Mouse (Mus musculus) neural tube, embryonic 13.5 days (tissue): ENCODE measurements at regions not wholly inside any gene's neighbourhood (a gene's known extent, or its start where the extent isn't known, plus 50 kb on each side); places are given as distances from the start of the nearest gene placed in this dataset.
A peak's percentile ranks its signal among the peaks of the same experiment; 100 is the strongest.

Experiments used
- ATAC-seq: fragments of 200-750 bp; cut with Nextera tagmentation; 2 replicates; pipeline ENCODE4 v1.8.0; 2017; ENCODE audit warnings: low read depth, mild to moderate bottlenecking, moderate TSS enrichment, moderate library complexity
- H3K27ac ChIP-seq: fragments of 300-500 bp; sonication (generic); replicated peaks from 2 replicates; pipeline ENCODE4 v1.5.1; 2015; ENCODE audit warnings: moderate library complexity, mild to moderate bottlenecking, inconsistent platforms
- H3K27me3 ChIP-seq: fragments of 300-500 bp; sonication (generic); 2 replicates; pipeline ENCODE4 v1.6.1; 2015; ENCODE audit warnings: mild to moderate bottlenecking, inconsistent platforms
- H3K36me3 ChIP-seq: fragments of 300-500 bp; sonication (generic); 2 replicates; pipeline ENCODE4 v1.6.1; 2015; ENCODE audit warnings: mild to moderate bottlenecking, inconsistent platforms
- H3K4me1 ChIP-seq: fragments of 300-500 bp; sonication (generic); replicated peaks from 2 replicates; pipeline ENCODE4 v1.6.1; 2015; ENCODE audit warnings: inconsistent platforms
- H3K4me2 ChIP-seq: fragments of 300-500 bp; sonication (generic); 2 replicates; pipeline ENCODE4 v1.6.1; 2015; ENCODE audit warnings: inconsistent platforms, mild to moderate bottlenecking, moderate library complexity
- H3K4me3 ChIP-seq: fragments of 300-500 bp; sonication (generic); 2 replicates; pipeline ENCODE4 v1.5.1; 2015; ENCODE audit warnings: mild to moderate bottlenecking, inconsistent platforms
- H3K9ac ChIP-seq: fragments of 300-500 bp; sonication (generic); 2 replicates; pipeline ENCODE4 v1.6.1; 2015; ENCODE audit warnings: moderate library complexity, mild to moderate bottlenecking, inconsistent platforms
- H3K9me3 ChIP-seq: fragments of 300-500 bp; sonication (generic); 2 replicates; pipeline ENCODE4 v1.6.1; 2016; ENCODE audit warnings: inconsistent platforms
- WGBS: fragments of 180-500 bp; shearing (Covaris S2); methylation state at CpG from one replicate; pipeline ENCODE4 v1.1.7; 2015; 5-methylcytosine and 5-hydroxymethylcytosine counted together

DNA sequence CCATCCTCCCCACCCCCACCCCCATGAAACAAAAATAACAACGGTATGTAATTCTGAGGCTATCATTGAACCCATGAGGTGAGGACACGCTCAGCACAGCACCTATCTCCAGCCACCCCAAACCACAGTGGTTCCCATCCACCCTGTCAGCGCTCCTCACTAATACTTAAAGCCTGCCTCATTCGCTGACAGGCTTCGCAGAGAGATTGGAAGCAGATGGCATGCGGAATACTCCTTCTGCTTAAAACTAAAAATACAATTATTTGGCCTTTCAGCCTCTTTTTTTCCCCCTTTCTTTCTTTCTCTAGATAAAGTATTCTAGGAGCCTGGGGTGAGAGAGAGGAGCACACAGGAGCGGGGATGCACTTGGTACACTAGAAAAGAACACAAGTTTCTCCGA is 199.9 kb downstream of the Prdm2 start:
- peaks cover 5% of the 10 kb centered on the region for H3K4me1 ChIP-seq
- no peak overlapping the region for H3K4me2 ChIP-seq
- no peaks in the 10 kb centered on the region for H3K36me3 ChIP-seq
- 89% methylated on average over 8 of the region's 8 CpGs for WGBS
- H3K9me3 ChIP-seq, result no peaks in the 10 kb centered on the region
- no peak overlapping the region for H3K9ac ChIP-seq
- no peak overlapping the region for H3K27ac ChIP-seq
- ATAC-seq, result no peak
- H3K27me3 ChIP-seq, result no peaks in the 10 kb centered on the region; the same call in 1 of the 2 replicates
- H3K4me3 ChIP-seq, result no peak overlapping the region

DNA sequence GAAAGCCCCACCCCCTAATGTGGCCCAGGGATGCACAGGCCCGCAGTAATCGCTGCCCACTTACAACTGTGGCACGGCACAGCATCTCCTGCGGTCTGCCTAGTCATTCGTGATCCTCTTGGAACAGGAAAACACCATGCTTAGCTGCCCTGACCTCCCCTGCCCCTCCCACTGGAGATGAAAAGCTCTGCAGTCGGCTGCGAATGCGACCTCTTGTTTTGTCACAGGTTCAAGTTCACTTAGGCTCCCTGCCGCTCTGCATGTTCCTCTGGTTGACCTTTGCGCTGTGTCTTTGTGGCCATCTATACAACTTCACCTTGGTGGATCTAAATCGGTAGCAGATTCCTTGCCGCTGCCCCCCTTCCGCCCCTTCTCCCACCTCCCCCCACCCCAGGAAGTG is 210.8 kb downstream of the Prdm2 start:
- Histone ChIP-seq H3K4me3 (no peak overlapping the region), H3K9me3 (no peaks in the 10 kb centered on the region), H3K27ac (no peak overlapping the region), H3K9ac (no peak overlapping the region), H3K36me3 (no peaks in the 10 kb centered on the region), H3K4me1 (0 out of 2 replicates have a peak, but pooled peaks cover 6% of the 10 kb centered on the region), H3K4me2 (no peak overlapping the region), H3K27me3 (no peaks in the 10 kb centered on the region)
- WGBS, result 35% methylated on average over 13 of the region's 13 CpGs
- no peak for ATAC-seq

- Histone ChIP-seq H3K9ac (no peak overlapping the region), H3K4me1 (0 out of 2 replicates have a peak, but pooled peaks cover 6% of the 10 kb centered on the region), H3K4me2 (no peak overlapping the region), H3K36me3 (no peaks in the 10 kb centered on the region), H3K27ac (no peak overlapping the region), H3K4me3 (no peak overlapping the region), H3K9me3 (no peaks in the 10 kb centered on the region), H3K27me3 (no peaks in the 10 kb centered on the region)
- no peak for ATAC-seq
- WGBS, result 63% methylated on average over 5 of the region's 5 CpGs
Observed at GRCm38 (mm10) chr4:143001486-143001885, 211.3 kb downstream of the Prdm2 start.

DNA sequence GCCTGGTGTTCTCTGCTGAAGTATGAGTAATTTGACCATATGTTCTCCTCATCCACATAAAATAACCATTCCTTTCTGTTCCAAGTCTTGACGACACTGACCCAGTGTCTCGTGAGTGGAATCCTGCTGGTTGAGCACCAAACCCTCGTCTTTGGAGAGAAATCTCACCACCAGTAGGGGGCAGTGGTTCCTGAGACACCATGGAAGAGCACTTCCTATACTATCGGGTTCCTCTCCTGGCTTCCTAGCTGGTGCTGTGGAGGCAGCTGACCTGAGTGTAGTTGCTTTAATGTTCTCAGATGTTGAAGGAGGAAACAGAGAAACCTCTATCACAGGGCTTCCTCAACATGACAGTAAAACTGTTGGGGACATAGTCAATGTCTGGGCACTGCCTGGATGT is 216.4 kb downstream of the Prdm2 start:
- 69% methylated on average over 4 of the region's 4 CpGs for WGBS
- no peaks in the 10 kb centered on the region for H3K27me3 ChIP-seq

GRCm38 (mm10) chr4:142991401-142991800 is 221.4 kb downstream of the Prdm2 start:
- no peaks in the 10 kb centered on the region; the same call in 1 of the 2 replicates for H3K4me1 ChIP-seq
- no peaks in the 10 kb centered on the region for H3K27me3 ChIP-seq
- ATAC-seq, result no peak
- H3K4me3 ChIP-seq, result no peak overlapping the region
- no peaks in the 10 kb centered on the region for H3K36me3 ChIP-seq
- no peak overlapping the region for H3K27ac ChIP-seq
- H3K4me2 ChIP-seq, result no peak overlapping the region
- no peak overlapping the region for H3K9ac ChIP-seq
- no peaks in the 10 kb centered on the region for H3K9me3 ChIP-seq
- WGBS, result 80% methylated on average over 4 of the region's 4 CpGs

More for the DNA sequence above, 216.4 kb downstream of the Prdm2 start:
- Histone ChIP-seq H3K36me3 (no peaks in the 10 kb centered on the region), H3K4me2 (no peak overlapping the region), H3K27ac (no peak overlapping the region), H3K9me3 (no peaks in the 10 kb centered on the region), H3K4me3 (no peak overlapping the region), H3K9ac (no peak overlapping the region), H3K4me1 (no peaks in the 10 kb centered on the region)
- ATAC-seq, result no peak

- WGBS, result 5% methylated on average over 8 of the region's 8 CpGs
- Histone ChIP-seq H3K27ac (no peak overlapping the region), H3K36me3 (no peaks in the 10 kb centered on the region), H3K4me2 (peak overlapping the region; percentile 23; the same call in 1 of the 2 replicates), H3K4me1 (no peaks in the 10 kb centered on the region; the same call in 1 of the 2 replicates), H3K27me3 (no peaks in the 10 kb centered on the region), H3K4me3 (no peak overlapping the region), H3K9ac (no peak overlapping the region), H3K9me3 (no peaks in the 10 kb centered on the region)
- no peak for ATAC-seq
Observed at GRCm38 (mm10) chr4:142989175-142989574, 223.6 kb downstream of the Prdm2 start.

- no peak for ATAC-seq
- no peak overlapping the region for H3K27ac ChIP-seq
Observed at GRCm38 (mm10) chr4:142983295-142983624, 229.5 kb downstream of the Prdm2 start.

DNA sequence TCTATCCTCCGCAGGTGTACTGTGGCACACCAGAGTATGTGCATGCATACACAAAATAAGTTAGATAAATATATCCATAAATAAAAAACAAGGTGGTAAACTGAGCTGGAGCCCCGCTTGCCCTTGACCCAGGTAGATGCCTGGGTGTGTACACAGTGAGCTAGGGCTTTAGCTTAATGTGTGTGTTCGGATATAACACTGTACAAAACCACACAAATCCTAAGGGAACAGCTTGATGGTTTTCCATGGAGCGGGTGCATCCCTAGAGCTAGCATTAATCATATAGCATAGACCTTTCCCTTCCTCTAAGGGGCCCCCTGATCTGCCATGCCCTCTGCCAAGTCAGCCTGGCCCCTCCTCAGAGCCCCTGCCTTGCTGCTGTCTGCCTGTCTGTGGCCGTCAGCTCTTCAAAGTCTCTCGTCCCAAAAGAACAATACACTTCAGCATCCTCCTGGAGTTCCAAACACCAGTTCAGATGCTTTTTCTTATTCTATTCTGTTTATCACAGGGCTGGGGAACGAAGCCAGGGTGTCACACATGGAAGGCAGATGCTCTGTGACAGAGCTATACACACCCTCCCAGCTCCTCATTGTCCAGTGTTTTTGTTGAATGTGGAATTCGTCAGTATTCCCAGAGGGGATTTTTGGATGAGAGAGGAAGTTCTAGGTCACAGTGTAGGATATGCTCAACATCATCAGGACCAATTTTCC is 230.1 kb downstream of the Prdm2 start:
- Histone ChIP-seq H3K27ac (no peak overlapping the region), H3K4me2 (no peak overlapping the region), H3K9ac (no peak overlapping the region), H3K36me3 (no peaks in the 10 kb centered on the region), H3K4me1 (peaks cover 17% of the 10 kb centered on the region), H3K4me3 (no peak overlapping the region), H3K9me3 (no peaks in the 10 kb centered on the region), H3K27me3 (no peaks in the 10 kb centered on the region)
- peak; percentile 43; the same call in 1 of the 2 replicates for ATAC-seq
- 44% methylated on average over 8 of the region's 8 CpGs for WGBS

More at GRCm38 (mm10) chr4:142983295-142983624, 229.5 kb downstream of the Prdm2 start:
- H3K9ac ChIP-seq, result no peak overlapping the region
- 25% methylated on average over 6 of the region's 6 CpGs for WGBS
- H3K9me3 ChIP-seq, result no peaks in the 10 kb centered on the region
- no peak overlapping the region for H3K4me3 ChIP-seq
- no peaks in the 10 kb centered on the region for H3K27me3 ChIP-seq
- H3K4me2 ChIP-seq, result no peak overlapping the region
- peaks cover 17% of the 10 kb centered on the region for H3K4me1 ChIP-seq
- H3K36me3 ChIP-seq, result no peaks in the 10 kb centered on the region

- H3K27ac ChIP-seq, result no peak overlapping the region
- H3K27me3 ChIP-seq, result no peaks in the 10 kb centered on the region
- no peaks in the 10 kb centered on the region for H3K36me3 ChIP-seq
- no peak overlapping the region for H3K9ac ChIP-seq
- H3K4me2 ChIP-seq, result no peak overlapping the region
- no peak for ATAC-seq
- H3K9me3 ChIP-seq, result no peaks in the 10 kb centered on the region
- WGBS, result 75% methylated on average over 11 of the region's 11 CpGs
- no peak overlapping the region for H3K4me3 ChIP-seq
- no peaks in the 10 kb centered on the region for H3K4me1 ChIP-seq
Observed at GRCm38 (mm10) chr4:142975620-142976019, 237.2 kb downstream of the Prdm2 start.

GRCm38 (mm10) chr4:142970040-142970439 is 242.8 kb downstream of the Prdm2 start:
- Histone ChIP-seq H3K9me3 (no peaks in the 10 kb centered on the region), H3K36me3 (no peaks in the 10 kb centered on the region), H3K4me2 (no peak overlapping the region), H3K9ac (no peak overlapping the region), H3K4me3 (no peak overlapping the region), H3K27me3 (no peaks in the 10 kb centered on the region), H3K27ac (no peak overlapping the region), H3K4me1 (no peaks in the 10 kb centered on the region)
- ATAC-seq, result no peak
- 86% methylated on average over 4 of the region's 4 CpGs for WGBS

- no peak for ATAC-seq
- Histone ChIP-seq H3K4me3 (no peak overlapping the region), H3K4me1 (no peaks in the 10 kb centered on the region; the same call in 1 of the 2 replicates), H3K27me3 (no peaks in the 10 kb centered on the region), H3K36me3 (no peaks in the 10 kb centered on the region), H3K27ac (no peak overlapping the region), H3K9me3 (no peaks in the 10 kb centered on the region), H3K4me2 (no peak overlapping the region), H3K9ac (no peak overlapping the region)
- 89% methylated on average over 2 of the region's 2 CpGs for WGBS
Observed at GRCm38 (mm10) chr4:142967604-142968003, 245.2 kb downstream of the Prdm2 start.

- Histone ChIP-seq H3K9ac (no peak overlapping the region), H3K27me3 (no peaks in the 10 kb centered on the region), H3K4me2 (no peak overlapping the region), H3K4me1 (peaks cover 27% of the 10 kb centered on the region), H3K36me3 (no peaks in the 10 kb centered on the region), H3K4me3 (no peak overlapping the region), H3K9me3 (no peaks in the 10 kb centered on the region), H3K27ac (peak overlapping the region; percentile 81)
- peak; percentile 76 for ATAC-seq
- 35% methylated on average over 8 of the region's 8 CpGs for WGBS
Observed at GRCm38 (mm10) chr4:142956832-142957429, 255.9 kb downstream of the Prdm2 start.
